Mouse (Mus musculus) lung, adult 18-20 months (tissue): ENCODE results near the gene Tesc.
A peak's percentile ranks its signal among the peaks of the same experiment; 100 is the strongest.

Experiments
- DNase-seq, 2 experiments: peaks; one replicate each; pipeline ENCODE4 v3.0.0; 2022; ENCODE audit warnings: mixed read lengths in 2 of 2

The Tesc gene

GRCm38 (mm10) chr5:118078550-118078949 lies 51.0 kb downstream of the Tesc start:
- DNase-seq, result no peak

- DNase-seq, result no peak
Measured at GRCm38 (mm10) chr5:118079354-118079753, 51.8 kb downstream of the Tesc start.

- no peak for DNase-seq
Measured at GRCm38 (mm10) chr5:118079839-118080250, 52.3 kb downstream of the Tesc start.

- DNase-seq, result no peak
Measured at GRCm38 (mm10) chr5:118081374-118081949, 53.9 kb downstream of the Tesc start.

- no peak for DNase-seq
Measured at GRCm38 (mm10) chr5:118081996-118082395, 54.5 kb downstream of the Tesc start.

DNA sequence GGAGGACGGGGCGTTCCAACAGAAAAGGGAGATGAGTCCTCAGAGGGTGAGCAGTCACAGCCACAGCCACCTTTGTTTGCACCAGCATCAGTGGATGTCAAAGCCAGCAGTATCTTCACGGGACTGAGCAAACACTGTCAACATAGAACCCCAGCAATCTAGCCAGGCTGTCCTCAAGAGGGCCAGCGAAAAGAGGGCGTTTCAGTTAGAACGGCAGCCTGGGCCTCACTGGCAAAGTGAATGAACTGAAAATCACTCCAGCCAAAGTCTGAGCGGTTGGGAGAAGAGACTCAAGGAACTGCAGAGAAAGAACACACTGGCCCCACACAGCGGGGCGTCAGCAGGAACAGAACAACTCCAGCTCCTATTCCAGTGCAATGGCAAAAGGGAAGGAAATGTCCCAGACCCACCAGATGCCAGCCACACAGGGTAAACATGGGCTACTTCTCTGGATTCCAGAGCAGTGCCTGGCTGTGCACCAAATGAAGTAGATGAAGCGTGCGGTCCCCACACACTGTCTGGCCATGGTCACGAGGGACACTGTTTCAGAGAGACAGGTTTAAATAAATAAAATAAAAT lies 55.6 kb downstream of the Tesc start:
- no peak for DNase-seq

DNA sequence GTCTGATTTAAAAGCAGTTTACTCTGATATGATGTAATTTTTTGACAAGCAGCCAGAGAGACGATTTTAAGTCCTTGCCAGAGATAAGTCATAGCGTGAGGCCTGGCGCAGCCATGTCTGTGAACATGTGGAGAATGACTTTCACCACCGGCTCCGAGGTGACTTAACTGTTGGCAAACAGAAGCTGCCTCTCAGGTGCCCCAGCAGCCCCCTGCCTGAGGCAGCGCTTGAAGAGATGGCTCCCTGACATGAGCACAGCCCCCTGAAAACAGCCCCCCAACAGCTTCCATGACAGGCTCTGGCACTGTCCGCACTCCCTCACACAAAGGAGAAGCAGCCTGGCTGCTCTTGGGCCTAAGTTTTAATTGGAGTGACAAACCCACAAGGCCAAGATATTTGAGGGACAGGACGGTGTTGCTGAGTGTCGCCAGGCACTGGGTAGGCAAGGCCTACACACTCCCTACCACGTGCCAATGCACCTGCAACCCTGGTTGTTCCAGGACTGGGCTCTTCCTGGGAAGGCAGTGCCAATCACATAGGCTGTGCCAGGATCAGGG lies 56.7 kb downstream of the Tesc start:
- no peak for DNase-seq

DNA sequence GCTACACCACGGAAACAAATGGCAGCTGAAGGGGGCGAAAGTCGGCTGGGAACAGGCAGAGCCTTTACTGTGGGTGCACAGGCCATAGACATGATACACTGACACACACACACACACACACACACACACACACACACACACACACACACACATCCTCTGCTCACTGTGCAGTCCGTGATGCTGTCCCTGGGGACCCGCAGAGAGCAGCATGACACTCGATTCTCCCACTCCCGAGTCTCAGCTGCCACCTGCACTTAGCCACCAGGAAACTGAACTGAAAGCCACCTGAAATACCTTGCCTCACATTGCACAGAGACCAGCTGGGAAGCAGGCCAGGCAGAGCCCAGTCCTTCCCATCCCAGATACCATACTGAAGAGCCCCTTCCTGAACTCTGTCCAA lies 57.8 kb downstream of the Tesc start:
- DNase-seq, result no peak

DNA sequence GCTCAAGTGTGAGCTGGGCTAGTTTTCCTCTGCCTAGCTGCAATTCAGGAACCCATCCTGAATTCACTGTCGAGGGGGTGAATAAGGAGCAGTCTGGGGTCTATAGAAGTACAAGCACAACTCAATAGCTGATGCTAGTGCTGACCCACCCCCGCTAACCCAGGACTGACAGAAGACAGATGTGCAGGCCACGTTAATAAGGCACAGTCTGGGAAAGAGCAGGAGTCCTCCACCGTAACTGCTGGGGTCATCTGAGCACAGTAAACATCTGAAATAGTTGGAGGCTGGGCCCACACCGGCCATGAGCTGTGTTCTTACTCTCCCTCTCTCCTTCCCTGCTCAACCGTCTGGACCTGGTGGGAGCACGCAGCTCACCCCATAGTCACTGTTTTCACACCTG lies 59.4 kb downstream of the Tesc start:
- no peak for DNase-seq

GRCm38 (mm10) chr5:118089102-118089501 lies 61.6 kb downstream of the Tesc start:
- peak in 1 of 2 experiments; percentile 21 for DNase-seq

DNA sequence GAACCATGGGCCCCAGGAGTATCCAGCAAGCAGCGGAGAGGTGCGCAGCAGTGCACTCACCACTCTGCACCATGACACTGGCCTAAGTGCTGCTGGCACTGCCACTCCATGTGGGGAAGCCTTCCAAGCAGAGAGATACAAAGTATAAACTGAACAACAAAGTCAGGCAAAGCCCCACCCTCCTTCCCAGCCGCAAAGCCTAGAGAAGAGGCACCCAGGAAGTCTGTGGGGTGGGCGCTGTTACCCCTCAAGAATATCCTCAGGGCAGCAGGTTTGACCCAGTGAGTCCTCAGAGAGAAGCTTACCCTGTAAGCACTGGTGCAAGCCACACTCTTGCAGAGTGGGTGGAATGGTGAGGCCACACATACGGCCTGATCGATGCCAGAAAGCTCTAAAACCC lies 62.6 kb downstream of the Tesc start:
- no peak for DNase-seq

DNA sequence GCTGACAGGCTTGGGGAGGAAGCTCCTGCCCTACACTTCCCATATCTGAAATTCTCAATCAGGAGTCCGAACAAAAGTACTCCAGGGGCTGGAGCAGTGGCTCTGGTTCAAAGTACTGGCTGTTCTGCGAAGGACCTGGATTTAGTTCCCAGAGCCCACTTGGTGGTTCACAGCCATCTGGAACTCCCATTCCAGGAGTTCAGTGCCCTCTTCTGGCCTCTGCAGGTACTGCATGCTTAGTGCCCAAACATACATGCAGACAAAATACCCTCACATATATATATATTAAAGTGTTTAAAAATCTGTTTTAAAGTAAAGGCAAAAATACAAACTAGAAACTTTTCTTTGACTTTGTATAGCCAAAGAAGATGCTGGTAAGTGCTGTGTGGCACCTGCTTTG lies 63.3 kb downstream of the Tesc start:
- DNase-seq, result no peak

DNA sequence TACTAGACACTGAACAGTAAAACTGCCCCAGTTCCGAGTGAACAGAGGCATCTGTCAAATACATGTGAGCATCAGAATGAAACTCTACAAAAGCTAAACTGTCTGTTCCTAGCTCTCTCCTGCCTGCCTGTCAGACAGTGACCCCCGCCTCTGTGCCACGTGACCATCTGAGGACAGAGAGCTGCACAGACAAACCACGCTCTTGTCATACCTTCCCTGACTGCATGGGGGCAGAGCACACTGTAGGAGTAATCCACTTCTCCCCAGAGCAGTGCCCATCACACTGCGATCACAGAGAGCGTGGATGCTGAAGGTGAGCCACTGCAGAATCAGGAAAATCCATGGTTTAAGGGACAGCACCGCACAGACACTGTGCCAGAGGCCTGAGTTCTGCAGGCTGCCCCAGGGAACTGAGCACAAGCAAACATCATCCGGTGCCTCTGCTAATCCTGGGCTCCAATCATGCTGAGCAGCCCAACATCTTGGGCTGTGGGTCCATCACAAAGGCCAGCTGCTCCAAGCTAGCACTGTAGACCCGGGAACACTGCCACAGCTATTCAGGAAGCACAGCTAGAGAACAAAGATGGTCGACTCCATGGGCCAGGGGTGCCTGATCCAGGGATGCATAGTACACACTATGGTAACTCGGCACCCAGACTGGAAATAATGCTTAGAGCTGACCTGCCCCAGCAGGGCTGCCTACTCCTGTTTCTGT lies 65.9 kb downstream of the Tesc start:
- no peak for DNase-seq

GRCm38 (mm10) chr5:118095433-118095832 lies 67.9 kb downstream of the Tesc start:
- DNase-seq, result no peak

- DNase-seq, result no peak
Measured at GRCm38 (mm10) chr5:118095849-118096248, 68.3 kb downstream of the Tesc start.

- DNase-seq, result no peak
Measured at GRCm38 (mm10) chr5:118096317-118096716, 68.8 kb downstream of the Tesc start.

- no peak for DNase-seq
Measured at GRCm38 (mm10) chr5:118099069-118099869, 71.7 kb downstream of the Tesc start.

- no peak for DNase-seq
Measured at GRCm38 (mm10) chr5:118099870-118100478, 72.4 kb downstream of the Tesc start.

- no peak for DNase-seq
Measured at GRCm38 (mm10) chr5:118105536-118105935, 78.0 kb downstream of the Tesc start.

DNA sequence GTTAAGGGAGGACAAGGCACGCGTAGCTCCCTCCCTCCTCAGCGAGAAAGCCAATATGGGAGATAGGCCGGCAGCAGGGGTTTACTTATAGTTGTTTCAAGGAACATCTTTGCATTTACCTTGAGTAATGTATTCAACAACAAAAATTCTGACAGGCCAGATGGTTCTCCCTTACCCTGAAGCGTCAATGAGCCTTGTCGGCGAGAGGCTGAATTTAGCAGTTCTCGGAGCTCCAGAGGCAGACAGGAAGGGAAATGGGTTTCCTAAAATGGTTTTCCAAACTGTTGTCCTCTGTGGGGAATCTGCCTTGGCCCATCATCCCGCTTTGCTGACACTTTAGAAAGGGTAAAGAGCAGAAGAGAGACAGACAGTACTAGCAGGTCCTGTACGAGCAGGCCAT lies 79.1 kb downstream of the Tesc start:
- DNase-seq, result no peak

GRCm38 (mm10) chr5:118108124-118108793 lies 80.7 kb downstream of the Tesc start:
- DNase-seq, result no peak

- DNase-seq, result no peak
Measured at GRCm38 (mm10) chr5:118108794-118109440, 81.4 kb downstream of the Tesc start.
